Mouse (Mus musculus) thymus, adult 2 months (tissue): Measurements from ENCODE around the gene Rad21l.

Experiments used
- CTCF ChIP-seq: fragments of 200-500 bp; IDR thresholded peaks from 2 replicates; pipeline ENCODE4 v1.5.1; 2012; ENCODE audit warnings: mild to moderate bottlenecking, control low read depth, low read length, moderate library complexity, borderline replicate concordance; ENCODE audit not compliant: control insufficient read depth, poor library complexity, insufficient read depth; ENCODE audit errors: extremely low read depth
- POLR2A ChIP-seq: fragments of 200-500 bp; IDR thresholded peaks from 2 replicates; pipeline ENCODE4 v1.6.1; 2012; ENCODE audit warnings: mild to moderate bottlenecking, low read length, control low read depth, moderate library complexity; ENCODE audit not compliant: control insufficient read depth, poor library complexity, insufficient read depth; ENCODE audit errors: extremely low read depth

- TF ChIP-seq CTCF: no peak
- TF ChIP-seq POLR2A: no peak
Measured at GRCm38 (mm10) chr2:151676234-151676633, 7.9 kb upstream of the Rad21l start.
